Mouse (Mus musculus) liver, embryonic 14.5 days (tissue): ENCODE data around the gene Gm43518.

Experiments used
- CTCF ChIP-seq: IDR thresholded peaks from 2 replicates; pipeline ENCODE4 v1.5.1; 2016; ENCODE audit warnings: antibody characterized with exemption, low read depth, control low read depth
- EP300 ChIP-seq: IDR thresholded peaks from 2 replicates; pipeline ENCODE4 v1.6.1; 2016; ENCODE audit warnings: antibody characterized with exemption, low read depth

DNA sequence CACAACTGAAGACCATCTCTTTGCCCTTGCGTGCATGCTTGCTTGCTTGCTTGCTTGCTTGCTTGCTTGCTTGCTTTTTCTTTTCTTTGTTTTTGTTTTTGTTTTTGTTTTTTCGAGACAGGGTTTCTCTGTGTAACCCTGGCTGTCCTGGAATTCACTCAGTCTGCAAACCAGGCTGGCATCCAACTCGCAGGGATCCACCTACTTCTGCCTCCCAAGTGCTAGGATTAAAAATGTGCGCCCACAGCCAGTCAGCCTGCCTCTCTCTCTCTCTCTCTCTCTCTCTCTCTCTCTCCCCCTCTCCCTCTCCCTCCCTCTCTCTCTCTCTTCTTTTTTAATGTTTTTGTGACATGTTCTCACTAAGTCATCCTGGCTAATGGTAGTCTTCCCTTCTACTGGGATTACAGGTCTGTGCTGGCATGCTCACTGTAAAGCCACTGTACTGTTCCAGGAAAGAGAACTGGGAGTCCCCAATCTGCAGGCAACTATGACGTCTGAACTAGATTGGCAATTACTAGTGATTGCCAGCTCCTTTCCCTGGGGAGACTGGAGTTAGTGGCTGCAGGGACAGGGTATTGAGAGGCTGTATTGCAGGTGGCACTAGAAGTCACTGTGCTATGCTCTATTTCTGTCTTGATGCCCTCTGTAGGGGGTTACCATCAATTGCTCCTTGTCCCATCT, 25.3 kb downstream of the Gm43518 start:
- TF ChIP-seq CTCF = no peak
- TF ChIP-seq EP300 = no peak
